Mouse (Mus musculus): ENCODE measurements at regions not wholly inside any gene's neighbourhood (a gene's known extent, or its start where the extent isn't known, plus 50 kb on each side); places are given as distances from the start of the nearest gene placed in this dataset.
"Not testable (repeated sequence)": the region's sequence is repeated elsewhere in the genome, so short reads cannot be mapped to it uniquely, and the experiment has no call there.

DNA sequence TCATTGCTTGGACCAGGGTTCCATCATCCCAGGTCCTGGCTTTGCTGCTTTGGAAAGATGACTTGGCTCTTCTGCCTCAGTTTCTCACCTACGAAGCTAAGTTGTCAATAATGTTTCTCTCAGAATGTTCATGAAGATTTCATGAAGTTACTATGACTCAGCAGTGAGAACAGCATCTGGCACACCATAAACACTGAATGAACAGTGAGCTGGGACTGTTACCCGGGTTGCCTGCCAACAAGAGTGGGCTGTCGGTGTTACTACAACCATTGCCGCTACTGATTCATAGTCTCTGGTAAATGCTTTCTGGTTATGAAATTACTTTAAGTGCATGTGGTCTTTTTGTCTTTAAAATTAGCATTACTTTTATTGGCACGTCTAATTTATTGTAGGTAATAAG lies 352.0 kb upstream of the Shh start:
- DNase-seq (ENCODE audit: low read depth) = no peak
- no peak for TF ChIP-seq POLR2A (IDR thresholded peaks at IDR 0.05; ENCODE audit: borderline replicate concordance, extremely low read depth, insufficient read depth, insufficient read length, poor library complexity, severe bottlenecking)
- no peak for TF ChIP-seq CTCF (IDR thresholded peaks at IDR 0.05; ENCODE audit: borderline replicate concordance, extremely low read depth, insufficient read depth, insufficient read length)

DNA sequence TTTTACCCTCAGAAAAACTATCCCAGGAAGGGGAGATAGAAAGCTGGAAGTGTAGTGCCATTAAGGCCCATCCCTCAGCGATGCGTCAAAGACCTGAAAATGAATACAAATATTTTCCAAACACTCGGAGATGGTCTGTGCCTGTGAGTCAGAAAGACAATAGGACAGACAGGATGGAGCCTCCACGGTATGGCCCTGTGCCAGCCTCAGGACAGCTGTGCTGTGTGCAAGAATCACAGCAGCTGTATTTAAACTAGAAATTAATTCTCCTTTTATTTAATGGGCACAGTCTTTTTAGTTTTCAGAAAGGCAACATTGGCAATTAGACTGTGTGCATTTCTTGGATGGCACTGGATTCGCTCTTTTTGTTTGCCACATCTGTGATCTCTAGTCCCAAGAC lies 340.9 kb upstream of the Shh start:
- DNase-seq (ENCODE audit: low read depth) = peak; percentile 60
- TF ChIP-seq CTCF (IDR thresholded peaks at IDR 0.05; ENCODE audit: borderline replicate concordance, extremely low read depth, insufficient read depth, insufficient read length) (no peak), POLR2A (IDR thresholded peaks at IDR 0.05; ENCODE audit: borderline replicate concordance, extremely low read depth, insufficient read depth, insufficient read length, poor library complexity, severe bottlenecking) (no peak)

DNA sequence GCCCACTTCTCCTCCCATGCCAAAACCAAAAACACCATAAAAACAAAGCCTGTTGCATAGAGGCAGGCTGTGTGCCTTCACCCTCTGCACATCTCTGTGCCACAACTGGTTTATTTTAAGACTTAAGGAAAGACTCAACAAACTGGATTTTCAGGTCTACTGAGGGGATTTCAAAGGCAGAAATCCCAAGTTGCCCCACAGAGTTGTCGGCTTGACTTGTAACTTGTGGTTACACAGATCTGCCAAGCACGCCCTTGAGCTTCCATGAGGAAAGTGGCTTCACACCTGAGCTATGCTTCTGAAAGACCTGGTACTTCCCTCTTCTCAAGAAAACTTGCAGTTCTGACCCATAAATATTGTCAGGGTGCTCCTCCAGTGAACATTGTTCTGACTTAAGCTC lies 332.4 kb upstream of the Shh start:
- no peak for TF ChIP-seq CTCF (IDR thresholded peaks at IDR 0.05; ENCODE audit: borderline replicate concordance, extremely low read depth, insufficient read depth, insufficient read length)
- no peak for TF ChIP-seq POLR2A (IDR thresholded peaks at IDR 0.05; ENCODE audit: borderline replicate concordance, extremely low read depth, insufficient read depth, insufficient read length, poor library complexity, severe bottlenecking)
- DNase-seq (ENCODE audit: low read depth) = no peak

DNA sequence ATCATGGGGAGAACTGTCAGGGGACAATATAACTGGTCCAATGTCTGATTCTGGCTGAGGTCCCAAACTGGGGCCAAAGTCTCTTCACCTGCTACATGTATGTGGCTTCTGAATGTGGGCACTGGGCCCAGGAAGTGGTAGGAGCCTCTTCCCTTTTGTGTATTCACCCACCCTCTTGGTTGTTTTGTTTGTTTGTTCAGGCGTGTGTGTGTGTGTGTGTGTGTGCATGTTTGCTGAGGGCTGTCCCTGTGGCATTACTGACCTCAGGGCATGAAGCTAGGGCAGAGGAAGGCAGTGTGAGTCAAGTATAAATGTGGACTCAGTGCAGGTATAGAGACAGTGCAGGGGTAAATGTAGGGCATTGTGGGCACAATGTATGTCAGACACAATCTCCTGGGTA lies 331.3 kb upstream of the Shh start:
- no peak for TF ChIP-seq CTCF (IDR thresholded peaks at IDR 0.05; ENCODE audit: borderline replicate concordance, extremely low read depth, insufficient read depth, insufficient read length)
- TF ChIP-seq POLR2A (IDR thresholded peaks at IDR 0.05; ENCODE audit: borderline replicate concordance, extremely low read depth, insufficient read depth, insufficient read length, poor library complexity, severe bottlenecking) = no peak
- DNase-seq (ENCODE audit: low read depth) = no peak

- TF ChIP-seq CTCF (IDR thresholded peaks at IDR 0.05; ENCODE audit: borderline replicate concordance, extremely low read depth, insufficient read depth, insufficient read length) = no peak
- DNase-seq (ENCODE audit: low read depth) = no peak
Observed at GRCm38 (mm10) chr5:28795130-28795758, 328.2 kb upstream of the Shh start.

- TF ChIP-seq CTCF (IDR thresholded peaks at IDR 0.05; ENCODE audit: borderline replicate concordance, extremely low read depth, insufficient read depth, insufficient read length) = no peak
- no peak for TF ChIP-seq POLR2A (IDR thresholded peaks at IDR 0.05; ENCODE audit: borderline replicate concordance, extremely low read depth, insufficient read depth, insufficient read length, poor library complexity, severe bottlenecking)
- no peak for DNase-seq (ENCODE audit: low read depth)
Observed at GRCm38 (mm10) chr5:28793781-28794180, 326.7 kb upstream of the Shh start.

- DNase-seq (ENCODE audit: low read depth) = peak; percentile 46
- no peak for TF ChIP-seq POLR2A (IDR thresholded peaks at IDR 0.05; ENCODE audit: borderline replicate concordance, extremely low read depth, insufficient read depth, insufficient read length, poor library complexity, severe bottlenecking)
- no peak for TF ChIP-seq CTCF (IDR thresholded peaks at IDR 0.05; ENCODE audit: borderline replicate concordance, extremely low read depth, insufficient read depth, insufficient read length)
Observed at GRCm38 (mm10) chr5:28785347-28786060, 318.4 kb upstream of the Shh start.

GRCm38 (mm10) chr5:28784339-28784966 lies 317.4 kb upstream of the Shh start:
- DNase-seq (ENCODE audit: low read depth) = no peak
- TF ChIP-seq POLR2A (IDR thresholded peaks at IDR 0.05; ENCODE audit: borderline replicate concordance, extremely low read depth, insufficient read depth, insufficient read length, poor library complexity, severe bottlenecking) (no peak), CTCF (IDR thresholded peaks at IDR 0.05; ENCODE audit: borderline replicate concordance, extremely low read depth, insufficient read depth, insufficient read length) (no peak)

DNA sequence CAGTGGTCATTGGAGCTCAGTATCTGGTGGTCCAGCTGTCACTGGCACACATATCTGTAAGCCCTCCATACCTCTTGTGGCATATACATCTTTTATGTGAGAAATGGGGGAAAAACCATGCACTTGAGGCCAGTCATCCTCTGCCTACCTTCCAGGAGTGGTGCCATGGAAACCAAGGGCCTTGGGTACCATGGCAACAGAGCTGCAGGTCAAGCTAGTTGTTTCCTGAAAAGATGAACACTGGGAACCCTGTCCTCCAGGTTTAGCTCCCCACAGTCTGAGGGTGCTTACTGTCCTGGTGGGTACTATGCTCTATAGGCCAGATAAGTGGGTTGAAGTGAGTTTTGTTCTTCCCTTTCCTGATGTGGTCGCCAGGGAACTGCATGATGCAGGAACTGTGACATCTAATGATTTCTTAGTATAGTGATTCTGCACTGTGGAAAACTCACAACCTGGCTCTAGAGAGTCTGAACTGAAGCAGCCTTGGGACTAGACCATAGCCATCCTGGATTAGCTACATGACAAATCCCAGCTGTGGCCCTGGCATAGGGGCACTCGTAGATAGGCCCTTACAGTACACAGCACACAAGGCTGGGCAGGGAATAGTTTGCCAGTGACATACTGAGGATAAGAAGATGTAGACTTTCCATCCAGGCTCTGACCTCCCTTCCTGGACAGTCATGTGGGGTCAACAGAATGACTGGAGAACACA lies 308.7 kb upstream of the Shh start:
- DNase-seq (ENCODE audit: low read depth) = peak; percentile 47
- TF ChIP-seq POLR2A (IDR thresholded peaks at IDR 0.05; ENCODE audit: borderline replicate concordance, extremely low read depth, insufficient read depth, insufficient read length, poor library complexity, severe bottlenecking) (no peak), CTCF (IDR thresholded peaks at IDR 0.05; ENCODE audit: borderline replicate concordance, extremely low read depth, insufficient read depth, insufficient read length) (no peak)

GRCm38 (mm10) chr5:28771796-28772195 lies 304.7 kb upstream of the Shh start:
- DNase-seq (ENCODE audit: low read depth) = no peak
- no peak for TF ChIP-seq CTCF (IDR thresholded peaks at IDR 0.05; ENCODE audit: borderline replicate concordance, extremely low read depth, insufficient read depth, insufficient read length)
- TF ChIP-seq POLR2A (IDR thresholded peaks at IDR 0.05; ENCODE audit: borderline replicate concordance, extremely low read depth, insufficient read depth, insufficient read length, poor library complexity, severe bottlenecking) = no peak

- DNase-seq (ENCODE audit: low read depth) = no peak
Observed at GRCm38 (mm10) chr5:28756171-28756948, 289.3 kb upstream of the Shh start.

GRCm38 (mm10) chr5:28751821-28752220 lies 284.8 kb upstream of the Shh start:
- DNase-seq (ENCODE audit: low read depth) = not testable (repeated sequence)

More at GRCm38 (mm10) chr5:28756171-28756948, 289.3 kb upstream of the Shh start:
- TF ChIP-seq POLR2A (IDR thresholded peaks at IDR 0.05; ENCODE audit: borderline replicate concordance, extremely low read depth, insufficient read depth, insufficient read length, poor library complexity, severe bottlenecking) (no peak), CTCF (IDR thresholded peaks at IDR 0.05; ENCODE audit: borderline replicate concordance, extremely low read depth, insufficient read depth, insufficient read length) (no peak)
